Mouse (Mus musculus): Measurements from ENCODE around the gene Syt16. TPM values are rescaled to one million over a fixed set of nuclear protein-coding genes. Genes with fewer than 3 reads are reported as not detected.

Gene Syt16
- polyA plus RNA-seq, 1 experiment, result not detected

- Histone ChIP-seq H3K4me1 (ENCODE audit: control insufficient read depth, insufficient read depth, low read length) (no peaks in the 10 kb centered on the region), H3K4me3 (ENCODE audit: insufficient read depth, low read length) (no peak overlapping the region), H3K27ac (ENCODE audit: insufficient read depth, low read length) (no peak overlapping the region)
- no peak for TF ChIP-seq POLR2A (IDR thresholded peaks at IDR 0.05; ENCODE audit: low read depth, low read length)
- no peak for TF ChIP-seq CTCF (IDR thresholded peaks at IDR 0.05; ENCODE audit: borderline replicate concordance, insufficient read depth, low read length)
Observed at GRCm38 (mm10) chr12:74089342-74090131, 92.1 kb downstream of the Syt16 start.

GRCm38 (mm10) chr12:74092546-74092945, 95.1 kb downstream of the Syt16 start:
- no peak for TF ChIP-seq CTCF (IDR thresholded peaks at IDR 0.05; ENCODE audit: borderline replicate concordance, insufficient read depth, low read length)
- no peak for TF ChIP-seq POLR2A (IDR thresholded peaks at IDR 0.05; ENCODE audit: low read depth, low read length)
- no peaks in the 10 kb centered on the region for H3K4me1 ChIP-seq (ENCODE audit: control insufficient read depth, insufficient read depth, low read length)
- H3K4me3 ChIP-seq (ENCODE audit: insufficient read depth, low read length), result no peak overlapping the region
- no peak overlapping the region for H3K27ac ChIP-seq (ENCODE audit: insufficient read depth, low read length)

GRCm38 (mm10) chr12:74093110-74093509, 95.6 kb downstream of the Syt16 start:
- TF ChIP-seq POLR2A (IDR thresholded peaks at IDR 0.05; ENCODE audit: low read depth, low read length) (no peak), CTCF (IDR thresholded peaks at IDR 0.05; ENCODE audit: borderline replicate concordance, insufficient read depth, low read length) (no peak)
- H3K27ac ChIP-seq (ENCODE audit: insufficient read depth, low read length), result no peak overlapping the region
- no peak overlapping the region for H3K4me3 ChIP-seq (ENCODE audit: insufficient read depth, low read length)
- H3K4me1 ChIP-seq (ENCODE audit: control insufficient read depth, insufficient read depth, low read length), result no peaks in the 10 kb centered on the region

- no peaks in the 10 kb centered on the region for H3K4me1 ChIP-seq (ENCODE audit: control insufficient read depth, insufficient read depth, low read length)
- no peak overlapping the region for H3K27ac ChIP-seq (ENCODE audit: insufficient read depth, low read length)
- H3K4me3 ChIP-seq (ENCODE audit: insufficient read depth, low read length), result no peak overlapping the region
- TF ChIP-seq CTCF (IDR thresholded peaks at IDR 0.05; ENCODE audit: borderline replicate concordance, insufficient read depth, low read length), result no peak
- no peak for TF ChIP-seq POLR2A (IDR thresholded peaks at IDR 0.05; ENCODE audit: low read depth, low read length)
Observed at GRCm38 (mm10) chr12:74094701-74095100, 97.2 kb downstream of the Syt16 start.

GRCm38 (mm10) chr12:74098572-74099290, 101.3 kb downstream of the Syt16 start:
- TF ChIP-seq CTCF (IDR thresholded peaks at IDR 0.05; ENCODE audit: borderline replicate concordance, insufficient read depth, low read length), result no peak
- TF ChIP-seq POLR2A (IDR thresholded peaks at IDR 0.05; ENCODE audit: low read depth, low read length), result no peak
- no peak overlapping the region for H3K27ac ChIP-seq (ENCODE audit: insufficient read depth, low read length)
- H3K4me3 ChIP-seq (ENCODE audit: insufficient read depth, low read length), result no peak overlapping the region
- no peaks in the 10 kb centered on the region for H3K4me1 ChIP-seq (ENCODE audit: control insufficient read depth, insufficient read depth, low read length)

GRCm38 (mm10) chr12:74105811-74106513, 108.5 kb downstream of the Syt16 start:
- TF ChIP-seq POLR2A (IDR thresholded peaks at IDR 0.05; ENCODE audit: low read depth, low read length) (no peak), CTCF (IDR thresholded peaks at IDR 0.05; ENCODE audit: borderline replicate concordance, insufficient read depth, low read length) (no peak)
- H3K4me3 ChIP-seq (ENCODE audit: insufficient read depth, low read length), result no peak overlapping the region
- no peak overlapping the region for H3K27ac ChIP-seq (ENCODE audit: insufficient read depth, low read length)
- no peaks in the 10 kb centered on the region for H3K4me1 ChIP-seq (ENCODE audit: control insufficient read depth, insufficient read depth, low read length)

GRCm38 (mm10) chr12:74108663-74109081, 111.2 kb downstream of the Syt16 start:
- TF ChIP-seq POLR2A (IDR thresholded peaks at IDR 0.05; ENCODE audit: low read depth, low read length), result no peak
- no peak for TF ChIP-seq CTCF (IDR thresholded peaks at IDR 0.05; ENCODE audit: borderline replicate concordance, insufficient read depth, low read length)
- Histone ChIP-seq H3K4me3 (ENCODE audit: insufficient read depth, low read length) (no peak overlapping the region), H3K4me1 (ENCODE audit: control insufficient read depth, insufficient read depth, low read length) (no peaks in the 10 kb centered on the region), H3K27ac (ENCODE audit: insufficient read depth, low read length) (no peak overlapping the region)

GRCm38 (mm10) chr12:74109462-74110068, 112.1 kb downstream of the Syt16 start:
- TF ChIP-seq POLR2A (IDR thresholded peaks at IDR 0.05; ENCODE audit: low read depth, low read length), result no peak
- no peak for TF ChIP-seq CTCF (IDR thresholded peaks at IDR 0.05; ENCODE audit: borderline replicate concordance, insufficient read depth, low read length)
- Histone ChIP-seq H3K27ac (ENCODE audit: insufficient read depth, low read length) (no peak overlapping the region), H3K4me3 (ENCODE audit: insufficient read depth, low read length) (no peak overlapping the region), H3K4me1 (ENCODE audit: control insufficient read depth, insufficient read depth, low read length) (no peaks in the 10 kb centered on the region)

- no peak overlapping the region for H3K4me3 ChIP-seq (ENCODE audit: insufficient read depth, low read length)
- H3K27ac ChIP-seq (ENCODE audit: insufficient read depth, low read length), result no peak overlapping the region
- TF ChIP-seq POLR2A (IDR thresholded peaks at IDR 0.05; ENCODE audit: low read depth, low read length) (no peak), CTCF (IDR thresholded peaks at IDR 0.05; ENCODE audit: borderline replicate concordance, insufficient read depth, low read length) (no peak)
- no peaks in the 10 kb centered on the region for H3K4me1 ChIP-seq (ENCODE audit: control insufficient read depth, insufficient read depth, low read length)
Observed at GRCm38 (mm10) chr12:74116825-74117224, 119.4 kb downstream of the Syt16 start.

Data from embryonic fibroblast, embryonic 13.5 days (primary cell).